Comparison of ENCODE assay signal across 9 mouse cellular contexts in genomic region chrX:38084226-38084625, GRCm38 (mm10). TPM values are rescaled to one million over a fixed set of nuclear protein-coding genes. Genes with fewer than 3 reads are reported as not detected.
A peak's percentile ranks its signal among the peaks of the same experiment; 100 is the strongest.
DNase-seq lines count a peak whose midpoint lies in the region; ATAC-seq and TF ChIP-seq lines count a peak whose summit lies in the region.
"Had no signal": no experiment of that assay in that cellular context is flagged by ENCODE, and none has a peak within 500 bp of the region (broad histone marks: within the 10 kb centered on the region; RNA-seq: fewer than 3 reads in every experiment).

No protein-coding gene starts in this region.

- TF ChIP-seq POLR2A in cortical plate, adult 2 months (IDR thresholded peaks at IDR 0.05; ENCODE audit: extremely low read depth, insufficient read depth, low read length), result no peak
- no peak for TF ChIP-seq POLR2A in lung, adult 2 months (IDR thresholded peaks at IDR 0.05; ENCODE audit: borderline replicate concordance, extremely low read depth, low read depth, low read length)

- no peak for ATAC-seq in kidney, postnatal 0 days (replicated peaks; ENCODE audit: low FRiP score, low read depth)
- ATAC-seq in inflammation-experienced regulatory T-cells, adult 6 months, result no peak

- H3K9me3 ChIP-seq in kidney, postnatal 0 days (replicated peaks; ENCODE audit: low read length), result no peaks in the 10 kb centered on the region

- H3K4me3 ChIP-seq in cortical plate, adult 2 months (ENCODE audit: insufficient read depth, low read length), result no peak overlapping the region
- H3K4me3 ChIP-seq in kidney, postnatal 0 days (replicated peaks; ENCODE audit: low read depth, low read length), result no peak overlapping the region
- H3K4me3 ChIP-seq in lung, adult 2 months (replicated peaks; ENCODE audit: extremely low read depth, low read depth, low read length), result no peak overlapping the region
- H3K4me3 ChIP-seq: myocyte had no signal

- WGBS in kidney, postnatal 0 days, result 23% methylated on average over 12 of the region's 12 CpGs
- whole genome bisulfite sequencing in lung, adult 2 months, result 28% methylated on average over 12 of the region's 12 CpGs

- H3K36me3 ChIP-seq in kidney, postnatal 0 days (ENCODE audit: insufficient read depth, low read length), result no peaks in the 10 kb centered on the region

- peak; percentile 55 for TF ChIP-seq CTCF in cortical plate, adult 2 months (IDR thresholded peaks at IDR 0.05; ENCODE audit: extremely low read depth, insufficient read depth, low read length)
- TF ChIP-seq CTCF in kidney, postnatal 0 days (IDR thresholded peaks at IDR 0.05; ENCODE audit: low read depth), result peak; percentile 74
- TF ChIP-seq CTCF in lung, adult 2 months (IDR thresholded peaks at IDR 0.05; ENCODE audit: insufficient read depth, low read length), result peak; percentile 64

- H3K27me3 ChIP-seq in kidney, postnatal 0 days (ENCODE audit: insufficient read depth, low read length), result no peaks in the 10 kb centered on the region

- no peaks in the 10 kb centered on the region for H3K4me1 ChIP-seq in cortical plate, adult 2 months (ENCODE audit: control insufficient read depth, insufficient read depth, low read length)
- H3K4me1 ChIP-seq in kidney, postnatal 0 days (replicated peaks; ENCODE audit: insufficient read depth, low read length), result no peaks in the 10 kb centered on the region
- H3K4me1 ChIP-seq in lung, adult 2 months (ENCODE audit: control insufficient read depth, insufficient read depth, low read length), result no peaks in the 10 kb centered on the region

- no peak overlapping the region for H3K27ac ChIP-seq in cortical plate, adult 2 months (ENCODE audit: insufficient read depth, low read length)
- no peak overlapping the region for H3K27ac ChIP-seq in kidney, postnatal 0 days

- H3K9ac ChIP-seq in kidney, postnatal 0 days (ENCODE audit: low read depth, low read length), result no peak overlapping the region

- H3K4me2 ChIP-seq in kidney, postnatal 0 days (ENCODE audit: low read length), result no peak overlapping the region

- DNase-seq in layer of hippocampus, adult 18-20 months (ENCODE audit: low spot score in 2 of 2), result peak; percentile 2 to 45
- DNase-seq in layer of hippocampus, adult 9-11 months, result no peak
- peak; percentile 74 for DNase-seq in ZHBTc4 (ENCODE audit: low read depth, low spot score)
- DNase-seq in kidney, postnatal 0 days (ENCODE audit: low spot score), result peak; percentile 48
- peak; percentile 20 for DNase-seq in lung, adult 2 months
- peak; percentile 41 to 65 for DNase-seq in right cerebral cortex, postnatal 10 days (ENCODE audit: low spot score in 2 of 2)

RNA-seq across cellular contexts. Expression of gene Rhox11, which starts 0.7 kb away (rescaled TPM):
- total RNA-seq in layer of hippocampus, adult 18-20 months (2021), result not detected
- not detected in 2 replicates for polyA plus RNA-seq in cortical plate, adult 2 months (2012; rRNA removed)
- polyA plus RNA-seq in kidney, postnatal 0 days (2015; fragmentation: Nextera tagmentation; extraction: Ambion mirVana), result not detected in 2 replicates
- polyA plus RNA-seq in lung, adult 2 months (2012; rRNA removed), result not detected in 2 replicates
- polyA plus RNA-seq in inflammation-experienced regulatory T-cells, adult 6 months (2017; shearing (Covaris generic)), result not detected
- polyA plus RNA-seq: myocyte had no signal

RNA-seq across cellular contexts. Expression of gene Rhox10, which starts 18.0 kb away (rescaled TPM):
- total RNA-seq in layer of hippocampus, adult 18-20 months (2021), result not detected
- not detected in 2 replicates for polyA plus RNA-seq in cortical plate, adult 2 months (2012; rRNA removed)
- not detected in 2 replicates for polyA plus RNA-seq in kidney, postnatal 0 days (2015; fragmentation: Nextera tagmentation; extraction: Ambion mirVana)
- polyA plus RNA-seq in lung, adult 2 months (2012; rRNA removed), result not detected in 2 replicates
- not detected for polyA plus RNA-seq in inflammation-experienced regulatory T-cells, adult 6 months (2017; shearing (Covaris generic))

RNA-seq across cellular contexts. Expression of gene Rhox12, which starts 26.5 kb away (rescaled TPM):
- not detected for total RNA-seq in layer of hippocampus, adult 18-20 months (2021)
- polyA plus RNA-seq in cortical plate, adult 2 months (2012; rRNA removed), result not detected in 2 replicates
- not detected in 2 replicates for polyA plus RNA-seq in kidney, postnatal 0 days (2015; fragmentation: Nextera tagmentation; extraction: Ambion mirVana)
- not detected in 2 replicates for polyA plus RNA-seq in lung, adult 2 months (2012; rRNA removed)
- polyA plus RNA-seq in inflammation-experienced regulatory T-cells, adult 6 months (2017; shearing (Covaris generic)), result not detected
- polyA plus RNA-seq: myocyte had no signal

RNA-seq across cellular contexts. Expression of gene Rhox13, which starts 36.8 kb away (rescaled TPM):
- not detected for total RNA-seq in layer of hippocampus, adult 18-20 months (2021)
- polyA plus RNA-seq in cortical plate, adult 2 months (2012; rRNA removed), result not detected in 2 replicates
- not detected in 2 replicates for polyA plus RNA-seq in kidney, postnatal 0 days (2015; fragmentation: Nextera tagmentation; extraction: Ambion mirVana)
- polyA plus RNA-seq in lung, adult 2 months (2012; rRNA removed), result not detected in 2 replicates
- polyA plus RNA-seq in inflammation-experienced regulatory T-cells, adult 6 months (2017; shearing (Covaris generic)), result not detected
- polyA plus RNA-seq: myocyte had no signal

RNA-seq across cellular contexts. Expression of gene Btg1-ps2, which starts 41.3 kb away (rescaled TPM):
- not detected for total RNA-seq in layer of hippocampus, adult 18-20 months (2021)
- polyA plus RNA-seq in cortical plate, adult 2 months (2012; rRNA removed), result not detected in 2 replicates
- not detected in 2 replicates for polyA plus RNA-seq in kidney, postnatal 0 days (2015; fragmentation: Nextera tagmentation; extraction: Ambion mirVana)
- polyA plus RNA-seq in lung, adult 2 months (2012; rRNA removed), result not detected in 2 replicates
- polyA plus RNA-seq in inflammation-experienced regulatory T-cells, adult 6 months (2017; shearing (Covaris generic)), result not detected
- polyA plus RNA-seq: myocyte had no signal
